Mouse (Mus musculus) CD8-positive naive resting alpha-beta T cell, adult 2 months (primary cell): ENCODE data around the gene Iqschfp.

Experiments
- DNase-seq, 2 experiments: peaks; one replicate each; pipeline ENCODE4 v3.0.0; 2022; ENCODE audit warnings: low read depth in 2 of 2, low spot score in 2 of 2

The Iqschfp gene

DNA sequence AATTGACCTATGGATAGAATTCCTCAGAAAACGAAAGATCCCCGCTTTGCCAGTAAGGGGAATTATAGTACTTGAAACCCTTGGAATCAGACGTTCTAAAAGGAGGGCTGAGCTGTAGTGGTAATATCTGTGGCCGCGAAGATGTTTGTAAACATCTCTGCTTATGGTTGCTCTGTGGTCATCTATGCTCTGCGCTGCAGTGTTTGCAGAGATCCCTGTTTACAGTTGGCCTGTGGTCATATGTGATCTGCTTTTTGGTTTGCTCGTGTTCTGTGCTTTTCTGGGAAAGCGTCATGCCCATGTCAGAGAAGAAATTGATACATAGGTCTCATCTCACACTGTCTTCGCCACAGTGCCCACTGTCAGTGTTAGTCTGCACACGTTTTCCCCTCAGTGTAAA, 700.5 kb downstream of the Iqschfp start:
- no peak for DNase-seq

DNA sequence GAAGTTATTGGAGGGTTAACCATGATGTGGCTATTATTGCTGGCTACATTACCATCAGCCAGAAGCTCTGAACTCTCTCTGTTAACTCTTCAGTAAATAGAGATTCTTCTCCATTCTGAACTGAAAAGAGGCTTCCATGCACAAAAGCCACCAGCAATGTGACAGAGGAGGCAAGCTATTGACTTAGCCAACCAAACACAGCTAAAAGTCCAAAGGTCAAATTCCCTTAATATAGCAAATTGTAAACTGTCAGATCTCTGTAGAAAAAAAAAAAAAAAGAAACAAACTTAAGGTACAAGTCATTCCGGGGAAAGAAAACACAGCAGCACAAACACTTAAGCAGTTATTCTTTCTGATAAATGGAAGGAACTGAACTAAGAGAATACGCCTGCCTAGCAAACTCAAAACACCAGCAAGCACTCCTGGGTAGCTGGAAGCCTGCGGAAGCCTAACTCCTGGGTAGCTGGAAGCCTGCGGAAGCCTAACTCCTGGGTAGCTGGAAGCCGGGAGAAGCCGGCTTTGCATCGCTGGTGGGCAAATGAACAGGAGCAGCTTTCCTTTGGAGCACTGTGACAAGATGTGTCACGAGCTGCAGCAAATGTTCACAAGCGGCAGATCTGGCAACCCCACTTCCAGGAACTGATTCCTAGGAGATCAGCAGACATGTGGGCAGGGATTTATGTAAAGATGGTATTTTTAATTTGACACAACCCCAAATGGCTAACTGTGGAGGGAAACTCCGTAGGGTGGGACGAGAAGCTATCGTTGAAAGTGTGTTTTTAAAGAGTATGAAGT, 701.2 kb downstream of the Iqschfp start:
- DNase-seq: no peak

DNA sequence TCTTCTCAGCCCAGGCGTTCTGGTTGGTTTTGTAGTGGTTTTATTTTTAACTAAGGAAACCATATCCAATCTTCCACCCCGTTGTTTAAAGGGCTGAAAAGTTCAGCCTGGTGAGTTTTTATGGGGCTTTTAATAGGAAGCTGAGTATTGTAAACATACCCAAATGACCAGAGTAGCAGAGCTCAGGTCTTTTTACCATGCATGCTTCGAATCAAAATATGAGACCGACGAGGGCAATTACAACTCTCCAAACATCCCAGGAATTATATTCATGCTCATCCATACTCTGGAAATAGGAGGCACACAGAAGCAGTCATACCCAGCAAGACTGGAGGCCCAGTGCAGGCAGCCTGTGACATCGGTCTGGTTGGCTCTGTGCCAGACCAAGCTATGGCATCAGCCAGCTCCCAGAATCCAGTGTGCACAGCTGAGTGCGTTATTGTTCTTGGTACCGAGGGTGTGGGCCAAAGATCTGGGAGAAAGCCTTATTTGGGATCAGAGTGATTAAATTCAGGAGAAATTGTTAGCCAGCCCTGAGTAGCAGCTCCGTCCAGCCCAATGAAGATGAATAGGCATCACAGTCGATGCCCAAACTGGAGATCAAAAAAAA, 703.4 kb downstream of the Iqschfp start:
- no peak for DNase-seq

DNA sequence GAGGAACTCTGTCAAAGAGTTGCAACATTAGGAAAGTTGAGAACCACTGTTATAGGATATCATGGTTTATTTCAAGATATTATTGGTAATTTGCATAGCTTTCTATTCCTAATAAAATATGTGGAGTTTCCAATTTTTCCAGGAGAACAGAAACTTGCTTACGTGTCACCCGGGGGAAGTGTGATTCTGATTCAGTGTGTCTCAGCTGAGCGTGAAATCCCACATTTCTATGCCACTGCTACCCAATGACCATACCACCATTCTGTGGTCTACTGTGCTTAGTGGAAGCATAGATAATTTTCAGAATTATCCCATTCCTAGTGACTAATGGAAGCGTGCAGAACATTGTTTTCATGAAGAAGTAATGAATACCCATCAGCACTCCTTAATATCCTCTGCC, 704.9 kb downstream of the Iqschfp start:
- no peak for DNase-seq

DNA sequence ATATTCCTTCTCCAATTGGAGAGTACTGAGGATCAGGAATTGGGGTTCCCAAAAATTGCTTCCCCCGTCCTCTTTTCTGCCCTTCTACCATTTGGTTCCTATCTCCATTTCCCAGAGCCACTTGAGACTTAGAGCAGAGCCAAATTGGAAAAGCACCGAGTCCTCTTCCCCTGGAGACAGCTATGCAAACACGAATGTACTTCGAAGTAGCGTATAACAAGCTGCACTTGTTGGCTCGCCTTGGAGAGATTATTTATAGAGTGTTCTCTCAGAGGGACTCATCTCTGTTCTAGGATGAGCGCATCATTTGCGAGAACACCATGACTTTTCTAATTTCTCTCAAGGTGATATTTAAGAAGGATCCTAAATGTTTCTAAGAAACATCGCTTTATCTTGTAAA, 710.9 kb downstream of the Iqschfp start:
- DNase-seq: no peak

DNA sequence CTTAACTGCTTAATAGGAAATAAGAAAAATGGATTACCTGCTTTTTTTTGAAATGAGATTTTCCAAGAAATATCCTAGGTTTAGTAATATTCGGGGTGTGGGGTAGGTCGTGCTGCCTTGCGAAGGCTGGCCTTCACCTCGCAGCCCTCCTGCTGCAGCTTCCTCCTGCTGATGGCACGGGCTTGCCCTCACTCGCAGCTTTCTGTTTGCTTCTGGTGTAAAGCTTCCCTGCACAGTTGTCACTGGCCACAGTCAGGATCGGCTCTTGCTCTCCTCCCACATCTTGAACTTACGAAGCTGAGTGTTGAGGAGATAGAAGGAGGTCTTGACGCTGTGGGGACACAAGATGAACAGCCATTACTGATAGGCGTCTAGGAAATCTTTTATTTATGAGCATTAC, 712.4 kb downstream of the Iqschfp start:
- no peak for DNase-seq

DNA sequence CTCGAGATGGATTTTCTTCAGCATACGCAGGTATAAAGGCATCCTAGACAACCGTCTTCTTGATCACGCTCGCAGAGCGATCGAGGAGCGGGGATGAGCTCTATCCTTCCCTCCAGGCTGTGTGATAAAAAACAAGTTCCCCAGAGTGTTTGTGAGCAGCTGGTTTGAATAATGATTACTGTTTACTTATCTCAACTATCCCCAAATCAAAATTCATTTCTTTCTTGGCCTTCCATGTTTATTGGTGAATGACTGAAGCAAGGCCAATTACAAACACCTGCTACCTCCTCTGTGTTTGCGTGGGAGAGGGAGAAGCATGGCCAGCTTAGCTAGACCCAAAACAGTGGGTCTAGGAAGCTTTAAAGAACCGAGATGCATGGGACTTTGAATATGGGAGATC, 712.9 kb downstream of the Iqschfp start:
- DNase-seq: no peak

DNA sequence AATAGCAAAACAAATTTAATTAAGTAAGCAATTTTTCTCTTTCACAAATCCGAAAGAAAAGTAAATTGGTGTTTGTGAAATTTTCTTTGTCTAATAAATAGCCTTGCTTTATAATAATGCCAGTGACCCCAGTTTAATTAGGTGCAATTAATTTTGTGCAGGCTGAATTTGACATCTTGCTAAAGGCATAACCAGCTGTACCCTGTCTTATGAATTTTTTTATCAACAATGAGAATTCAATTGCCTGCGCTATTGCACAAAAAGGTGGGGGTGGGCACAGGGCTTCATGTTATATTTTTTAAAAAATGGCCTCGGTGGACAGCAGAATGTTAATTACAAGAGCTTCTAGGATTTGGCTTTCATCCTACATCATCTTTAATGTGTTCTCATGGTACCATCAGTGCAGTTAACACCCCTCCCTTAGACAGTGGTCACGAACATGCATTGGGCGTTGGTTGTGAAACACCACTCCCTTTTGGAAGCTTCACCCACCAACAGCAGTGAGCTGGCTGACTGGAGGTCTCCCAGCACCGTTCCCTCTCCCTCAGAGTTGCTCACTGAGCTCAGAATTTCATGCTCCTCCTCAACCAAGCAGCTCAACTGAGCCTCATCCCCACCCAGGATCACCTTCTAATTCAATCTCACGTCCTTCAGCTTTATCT, 714.0 kb downstream of the Iqschfp start:
- DNase-seq: no peak

DNA sequence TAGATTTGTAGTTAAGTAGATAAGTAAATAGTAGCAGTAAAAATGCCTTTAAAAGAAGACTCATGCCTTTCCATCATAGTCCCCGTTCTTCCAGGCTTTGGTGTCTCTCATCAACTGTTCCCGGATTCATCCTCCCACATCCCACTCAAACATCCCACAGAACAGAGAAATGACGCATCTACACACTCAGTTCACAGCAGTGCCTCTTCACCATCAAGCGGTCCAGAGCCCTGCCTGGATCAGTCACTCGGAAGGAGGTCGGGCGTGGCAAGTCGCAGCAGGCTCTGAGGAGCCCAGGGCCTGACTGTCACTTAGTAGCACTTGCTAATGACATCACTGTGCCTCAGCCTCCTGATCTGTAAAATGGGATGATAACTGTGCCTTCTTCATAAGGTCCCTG, 714.7 kb downstream of the Iqschfp start:
- DNase-seq: no peak

DNA sequence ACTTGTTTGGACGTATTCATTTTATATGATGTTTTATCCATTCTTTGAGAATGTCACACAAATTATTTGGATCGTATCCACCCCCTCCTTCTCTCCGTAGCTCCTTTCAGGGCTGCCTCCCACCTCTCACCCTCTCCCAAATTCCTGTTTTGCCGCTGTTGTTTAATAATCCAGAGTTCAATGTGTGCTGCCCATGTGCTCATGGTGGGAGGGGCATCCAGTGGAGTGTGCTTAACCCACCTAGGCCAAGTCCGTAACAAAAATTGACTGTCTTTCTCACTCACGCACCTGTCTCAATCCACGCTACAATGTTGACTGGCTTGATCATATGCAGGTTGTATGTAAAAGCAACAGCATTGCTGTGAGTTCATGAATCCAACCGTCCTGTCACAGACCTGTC, 715.3 kb downstream of the Iqschfp start:
- DNase-seq: no peak

DNA sequence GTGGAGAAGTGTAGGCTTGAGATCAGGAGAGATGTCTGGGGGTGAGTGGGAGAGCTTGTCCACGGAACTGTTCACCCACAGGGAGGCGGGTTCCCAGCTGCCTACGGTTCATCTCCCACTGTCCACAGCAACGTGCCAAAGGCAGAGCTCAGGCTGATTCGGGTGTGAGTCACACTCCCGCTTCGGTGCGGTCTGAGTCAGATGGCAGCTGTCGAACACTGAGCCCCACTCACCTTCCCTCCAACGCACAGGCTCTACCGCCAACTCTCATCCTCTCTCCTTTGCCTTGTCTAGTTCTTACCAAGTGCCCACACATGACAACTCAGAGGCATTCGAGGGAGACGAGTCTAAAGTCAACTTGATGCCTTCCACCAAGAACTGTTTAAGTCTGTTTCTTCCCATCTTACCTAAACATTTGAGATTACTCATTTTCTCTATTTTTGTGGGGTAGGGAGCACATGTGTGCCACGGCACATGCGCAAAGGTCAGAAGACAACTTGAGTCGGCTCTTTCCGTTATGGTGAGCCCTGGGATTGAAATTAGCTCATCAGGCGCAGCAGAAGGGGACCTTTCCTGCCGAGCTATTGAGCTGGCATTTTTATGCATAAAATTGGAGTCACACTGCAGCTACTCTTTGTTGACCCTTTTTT, 716.9 kb downstream of the Iqschfp start:
- no peak for DNase-seq

DNA sequence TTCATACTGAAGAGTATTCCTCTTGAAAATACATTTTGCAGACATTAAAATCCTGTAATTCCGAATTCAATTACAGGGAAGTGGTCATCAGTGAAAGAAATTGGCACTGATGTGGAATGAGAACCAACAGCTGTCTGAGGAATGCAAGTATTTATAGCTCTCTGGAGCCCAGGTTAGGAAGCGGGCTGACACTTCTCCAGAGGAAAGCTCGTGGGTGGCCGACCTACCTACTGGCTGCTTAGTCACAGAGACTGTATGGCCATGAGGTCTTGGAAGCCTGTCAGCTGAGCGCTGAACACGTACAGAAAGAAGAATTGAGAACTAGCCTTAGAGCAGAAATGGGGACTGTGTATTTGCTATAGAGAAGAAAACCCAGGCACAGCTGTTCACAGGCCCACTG, 718.0 kb downstream of the Iqschfp start:
- no peak for DNase-seq

DNA sequence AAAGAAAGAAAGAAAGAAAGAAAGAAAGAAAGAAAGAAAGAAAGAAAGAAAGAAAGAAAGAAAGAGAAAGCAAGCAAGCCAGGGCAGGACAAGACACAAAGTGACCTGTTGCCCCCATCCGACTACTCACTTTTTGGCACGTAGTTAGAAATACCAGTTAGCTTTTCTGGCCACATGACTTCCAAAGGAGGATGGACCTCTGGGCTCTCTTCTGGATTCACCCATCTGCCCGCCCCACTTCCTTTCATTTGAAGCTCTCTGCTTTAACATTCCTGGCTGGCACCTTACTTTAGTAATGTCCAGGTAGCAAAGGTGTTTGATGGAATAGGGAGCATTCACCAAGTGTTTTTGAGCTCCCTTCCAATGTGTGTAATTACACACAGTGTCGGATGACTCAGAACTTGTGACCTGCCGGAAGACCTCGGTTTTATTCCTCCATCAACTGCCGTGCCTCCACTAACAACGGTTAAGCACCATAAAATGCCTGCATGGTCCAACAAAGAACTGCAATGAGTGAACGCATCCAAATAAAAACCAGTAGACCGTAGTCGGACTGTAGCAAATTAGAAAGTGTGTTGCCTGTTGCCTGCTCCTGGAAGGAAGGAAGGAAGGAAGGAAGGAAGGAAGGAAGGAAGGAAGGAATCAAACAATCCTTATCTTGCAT, 718.7 kb downstream of the Iqschfp start:
- DNase-seq: no peak

DNA sequence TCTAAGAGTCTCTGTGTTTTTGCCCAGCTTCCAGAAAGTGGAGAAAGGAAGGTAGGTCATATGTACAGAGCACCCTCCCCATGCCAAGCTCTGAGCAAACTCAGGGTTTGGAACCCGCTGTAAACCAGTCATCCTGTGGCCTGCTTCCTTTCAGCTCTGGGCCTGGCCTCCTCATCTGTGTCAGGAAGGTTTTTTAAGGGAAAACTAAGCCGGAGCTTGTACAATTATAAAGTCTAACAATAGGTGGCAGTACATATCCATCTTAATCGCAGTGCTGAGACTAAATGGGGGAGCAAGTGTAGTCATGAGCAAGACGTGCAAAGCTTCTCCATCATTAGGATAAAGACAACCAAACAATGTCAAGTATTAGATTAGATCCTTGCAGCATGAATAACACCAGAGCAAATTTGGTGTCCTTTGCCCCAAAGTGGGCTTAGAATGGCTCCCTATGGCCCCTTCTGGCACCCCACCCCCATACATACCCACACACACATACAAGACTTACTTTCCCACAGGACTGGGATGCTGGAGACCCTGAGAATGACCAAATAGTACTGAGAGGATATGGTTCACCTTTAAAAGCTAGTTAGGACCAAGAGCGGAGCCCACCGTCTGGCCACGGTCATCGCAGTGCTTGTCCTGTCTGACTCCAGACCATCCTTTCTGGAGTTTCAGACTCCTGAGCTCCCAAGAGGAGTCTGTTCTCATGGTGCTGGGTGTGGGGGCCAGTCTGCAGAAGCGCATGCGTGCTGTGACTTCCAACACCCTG, 723.2 kb downstream of the Iqschfp start:
- DNase-seq: peak; percentile 20 to 32

DNA sequence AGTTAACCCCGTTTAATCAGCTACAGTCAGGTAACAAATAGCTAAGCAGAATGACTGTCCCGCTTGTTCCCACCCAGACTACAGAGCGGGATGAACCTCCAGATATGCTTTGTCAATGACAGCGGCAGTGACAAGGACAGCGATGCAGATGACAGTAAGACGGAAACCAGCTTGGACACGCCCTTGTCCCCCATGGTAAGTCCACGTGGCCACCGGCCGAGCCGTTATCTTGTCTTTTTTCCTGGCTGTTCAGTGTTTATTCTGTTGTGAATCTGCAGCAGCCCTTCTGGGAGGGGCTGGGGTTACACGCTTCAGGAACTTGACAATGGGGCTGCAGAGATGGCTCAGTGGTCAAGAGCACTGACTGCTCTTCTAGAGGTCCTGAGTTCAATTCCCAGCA, 724.3 kb downstream of the Iqschfp start:
- no peak for DNase-seq

DNA sequence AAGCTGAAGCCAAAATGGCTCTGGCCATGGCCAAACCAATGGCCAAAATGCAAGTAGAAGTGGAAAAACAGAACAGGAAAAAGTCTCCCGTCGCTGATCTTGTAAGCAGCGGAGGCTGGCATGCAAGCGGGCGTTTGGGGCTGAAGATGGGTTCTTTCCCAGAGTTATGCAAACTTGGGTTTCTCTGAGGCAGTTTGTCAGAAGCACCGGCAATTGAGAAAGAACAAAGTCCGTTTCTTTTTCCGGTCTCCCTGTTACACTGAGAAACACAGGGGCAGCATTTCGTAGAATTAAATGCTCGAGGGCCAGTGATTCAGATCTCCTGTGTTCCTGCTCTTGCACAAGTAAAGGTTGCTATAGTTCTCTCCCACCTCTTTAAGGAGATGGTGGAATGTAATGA, 725.7 kb downstream of the Iqschfp start:
- no peak for DNase-seq

DNA sequence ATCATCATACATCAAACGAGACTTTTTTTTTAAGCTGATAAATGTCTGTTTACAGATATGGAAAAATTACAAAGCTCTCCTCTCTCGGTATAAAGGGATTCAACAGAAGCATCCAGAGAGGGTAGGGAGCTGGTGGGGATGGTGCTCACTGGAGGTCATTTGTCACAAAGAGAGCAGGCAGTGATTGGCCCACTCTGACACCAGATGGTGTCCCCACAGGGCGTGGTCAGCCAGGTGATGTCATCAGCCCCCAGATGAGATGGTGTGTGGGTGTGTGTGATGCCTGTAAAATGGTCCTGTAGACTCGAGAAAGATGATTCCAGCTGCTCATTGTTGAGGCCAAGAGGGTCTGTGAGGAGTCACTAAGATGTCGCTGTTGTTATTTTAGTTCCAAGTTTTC, 727.1 kb downstream of the Iqschfp start:
- DNase-seq: no peak

DNA sequence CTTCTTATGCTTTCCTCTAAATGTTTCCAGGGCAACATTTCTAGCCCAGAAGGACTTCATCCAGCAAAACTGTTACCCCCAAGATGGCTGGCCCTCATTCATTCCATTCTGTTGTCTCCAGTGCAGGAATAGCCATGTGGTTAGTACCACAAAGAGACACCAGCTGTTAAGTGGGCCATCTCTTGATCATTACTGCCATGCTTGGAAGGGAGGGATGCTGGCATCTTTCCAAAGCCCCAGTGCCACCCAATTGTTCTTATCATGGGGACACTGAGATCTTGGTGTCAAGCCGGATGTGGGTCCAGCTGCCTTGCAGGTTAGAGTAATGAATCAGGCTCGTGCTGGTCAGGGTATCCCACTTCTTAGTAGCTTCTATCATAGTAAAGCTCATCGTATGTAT, 729.9 kb downstream of the Iqschfp start:
- DNase-seq: no peak

DNA sequence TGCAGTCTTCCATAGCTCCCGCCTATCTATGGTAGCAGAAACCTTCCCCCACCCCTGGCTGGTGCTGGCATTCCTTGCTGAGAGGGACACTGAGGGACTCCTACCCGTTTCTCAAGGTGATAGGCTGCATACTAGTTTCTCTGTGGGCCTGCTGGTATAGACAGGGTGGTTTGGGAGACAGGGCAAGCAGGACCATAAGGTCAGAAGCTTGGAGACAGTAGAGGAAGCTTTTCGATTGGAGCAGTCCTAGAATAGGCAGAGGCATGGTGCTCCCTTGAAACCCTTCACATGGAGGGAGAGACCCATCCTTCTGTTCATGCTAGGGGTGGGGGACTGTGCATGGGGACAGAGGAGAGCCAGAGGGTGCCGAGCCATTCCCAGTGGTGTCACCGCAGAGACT, 731.0 kb downstream of the Iqschfp start:
- DNase-seq: no peak

DNA sequence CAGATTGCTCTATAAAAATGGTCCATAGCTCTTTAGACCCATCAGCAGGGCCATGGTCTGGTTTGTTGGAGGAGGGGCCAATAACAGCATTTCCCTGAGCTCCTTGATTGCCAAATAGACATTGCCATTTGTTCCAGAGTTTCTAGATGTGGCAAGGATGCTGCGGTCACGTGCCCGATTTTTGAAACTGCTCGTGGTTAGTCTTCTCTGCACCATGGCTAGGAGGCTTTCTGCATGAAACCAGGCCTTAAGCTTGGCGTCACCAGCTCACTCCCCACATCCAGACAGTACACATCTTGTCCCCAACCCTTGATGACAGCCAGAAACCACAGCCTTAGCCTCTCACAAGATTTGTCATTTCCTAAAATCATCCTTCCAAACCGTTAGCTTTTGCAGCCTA, 732.4 kb downstream of the Iqschfp start:
- no peak for DNase-seq

DNA sequence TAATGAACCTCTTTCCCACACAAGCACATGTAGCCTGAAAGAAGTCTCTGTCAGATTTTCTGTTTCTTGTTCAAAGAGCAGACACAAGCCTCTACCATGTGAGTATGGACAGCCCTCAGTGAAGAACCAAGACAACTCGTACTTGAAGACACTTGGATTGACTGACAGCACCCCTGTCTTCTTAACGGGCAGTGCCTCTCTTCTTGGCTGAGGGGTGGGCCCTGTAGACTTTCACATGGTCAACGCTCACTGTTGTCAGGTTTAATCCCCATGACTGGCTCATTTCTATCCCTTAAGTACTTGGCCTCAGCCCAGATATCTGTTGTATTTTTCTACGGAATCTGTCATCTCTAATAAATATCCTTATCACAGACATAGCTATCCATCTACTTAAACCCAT, 738.2 kb downstream of the Iqschfp start:
- no peak for DNase-seq
